Mouse (Mus musculus): ENCODE data around the gene Tead3.

Gene Tead3

GRCm38 (mm10) chr17:28308297-28309195 is 42.1 kb downstream of the Tead3 start:
- peak; percentile 96 for DNase-seq (ENCODE audit: low spot score)

GRCm38 (mm10) chr17:28305172-28305571 is 45.4 kb downstream of the Tead3 start:
- DNase-seq (ENCODE audit: low spot score) = no peak

GRCm38 (mm10) chr17:28300850-28301249 is 49.8 kb downstream of the Tead3 start:
- DNase-seq (ENCODE audit: low spot score) = no peak

GRCm38 (mm10) chr17:28300323-28300722 is 50.3 kb downstream of the Tead3 start:
- DNase-seq (ENCODE audit: low spot score) = no peak

- no peak for DNase-seq (ENCODE audit: low spot score)
Measured at GRCm38 (mm10) chr17:28299669-28300320, 50.8 kb downstream of the Tead3 start.

GRCm38 (mm10) chr17:28298888-28299287 is 51.7 kb downstream of the Tead3 start:
- DNase-seq (ENCODE audit: low spot score) = no peak

GRCm38 (mm10) chr17:28294449-28295333 is 55.9 kb downstream of the Tead3 start:
- DNase-seq (ENCODE audit: low spot score) = no peak

GRCm38 (mm10) chr17:28293716-28294115 is 56.9 kb downstream of the Tead3 start:
- no peak for DNase-seq (ENCODE audit: low spot score)

- no peak for DNase-seq (ENCODE audit: low spot score)
Measured at GRCm38 (mm10) chr17:28291346-28291745, 59.3 kb downstream of the Tead3 start.

GRCm38 (mm10) chr17:28290671-28291070 is 59.9 kb downstream of the Tead3 start:
- no peak for DNase-seq (ENCODE audit: low spot score)

GRCm38 (mm10) chr17:28290262-28290661 is 60.4 kb downstream of the Tead3 start:
- DNase-seq (ENCODE audit: low spot score) = peak; percentile 87

- no peak for DNase-seq (ENCODE audit: low spot score)
Measured at GRCm38 (mm10) chr17:28287980-28288379, 62.6 kb downstream of the Tead3 start.

GRCm38 (mm10) chr17:28287578-28287977 is 63.0 kb downstream of the Tead3 start:
- DNase-seq (ENCODE audit: low spot score) = no peak

- no peak for DNase-seq (ENCODE audit: low spot score)
Measured at GRCm38 (mm10) chr17:28286964-28287363, 63.7 kb downstream of the Tead3 start.

GRCm38 (mm10) chr17:28286133-28286532 is 64.5 kb downstream of the Tead3 start:
- no peak for DNase-seq (ENCODE audit: low spot score)

- DNase-seq (ENCODE audit: low spot score) = no peak
Measured at GRCm38 (mm10) chr17:28283199-28283598, 67.4 kb downstream of the Tead3 start.

GRCm38 (mm10) chr17:28281866-28282441 is 68.7 kb downstream of the Tead3 start:
- no peak for DNase-seq (ENCODE audit: low spot score)
